Mouse (Mus musculus) pancreas, adult 10 weeks (tissue): ENCODE data around the gene Olfr963. TPM values are rescaled to one million over a fixed set of nuclear protein-coding genes. Genes with fewer than 3 reads are reported as not detected.

Source experiments
- polyA plus RNA-seq: library from polyadenylated mRNA; stranded (reverse); fragments of 350-450 nt; fragmentation: Illumina TruSeq; extraction: RNeasy Lipid Tissue Mini Kit (QIAGEN cat#74804); gene quantifications from one replicate; pipeline ENCODE4 v1.2.3, GENCODE M21; 2015; ENCODE audit warnings: low read depth, low replicate concordance; ENCODE audit not compliant: insufficient read depth

Olfr963 gene
- not detected for polyA plus RNA-seq

GRCm38 (mm10) chr9:39666905-39667304, at the start of gene Olfr963:
TSS of gene Olfr963 (plus strand) at chr9:39667205.

GRCm38 (mm10) chr9:39621073-39621472, 45.9 kb upstream of the Olfr963 start, which contains the start of gene Olfr960:
TSS of gene Olfr960 (plus strand) at chr9:39621373.

GRCm38 (mm10) chr9:39644785-39645184, 22.2 kb upstream of the Olfr963 start, which contains the start of gene Olfr961:
TSS of gene Olfr961 (plus strand) at chr9:39645085.

GRCm38 (mm10) chr9:39707017-39707416, 40.0 kb downstream of the Olfr963 start, which contains the start of gene Olfr149:
TSS of gene Olfr149 (minus strand) at chr9:39707117.

GRCm38 (mm10) chr9:39711053-39711452, 44.0 kb downstream of the Olfr963 start, which contains the start of gene Olfr965:
TSS of gene Olfr965 (plus strand) at chr9:39711353.

Other genes with a start within 250 kb of the Olfr963 start
- gene Olfr952, start 240.1 kb upstream of the Olfr963 start, polyA plus RNA-seq, result not detected
- gene Olfr954, start 210.5 kb upstream of the Olfr963 start, polyA plus RNA-seq, result not detected
- gene Olfr955, start 195.3 kb upstream of the Olfr963 start, polyA plus RNA-seq, result not detected
- not detected for gene Olfr44, start 173.2 kb upstream of the Olfr963 start, polyA plus RNA-seq
- gene Olfr957, start 151.4 kb upstream of the Olfr963 start, polyA plus RNA-seq, result not detected
- gene Olfr958, start 113.2 kb upstream of the Olfr963 start, polyA plus RNA-seq, result not detected
- gene Olfr959, start 91.6 kb upstream of the Olfr963 start, polyA plus RNA-seq, result not detected
- gene AW551984, start 62.8 kb upstream of the Olfr963 start, polyA plus RNA-seq, result 2.0 TPM
- gene Olfr148, start 56.5 kb upstream of the Olfr963 start, polyA plus RNA-seq, result not detected
- not detected for gene Olfr960, start 45.8 kb upstream of the Olfr963 start, polyA plus RNA-seq
- not detected for gene Olfr961, start 22.1 kb upstream of the Olfr963 start, polyA plus RNA-seq
- gene Olfr149, start 39.9 kb downstream of the Olfr963 start, polyA plus RNA-seq, result not detected
- gene Olfr965, start 44.1 kb downstream of the Olfr963 start, polyA plus RNA-seq, result not detected
- not detected for gene Olfr150, start 63.8 kb downstream of the Olfr963 start, polyA plus RNA-seq
- not detected for gene Olfr967, start 79.0 kb downstream of the Olfr963 start, polyA plus RNA-seq
- not detected for gene Olfr968, start 116.0 kb downstream of the Olfr963 start, polyA plus RNA-seq
- not detected for gene Olfr969, start 123.7 kb downstream of the Olfr963 start, polyA plus RNA-seq
- gene Olfr970, start 141.7 kb downstream of the Olfr963 start, polyA plus RNA-seq, result not detected
- not detected for gene Olfr971, start 169.7 kb downstream of the Olfr963 start, polyA plus RNA-seq
- gene Olfr972, start 199.2 kb downstream of the Olfr963 start, polyA plus RNA-seq, result not detected
- gene Olfr229, start 240.1 kb downstream of the Olfr963 start, polyA plus RNA-seq, result not detected